Mouse (Mus musculus): ENCODE results near the gene Glrp1.

- TF ChIP-seq POLR2A (IDR thresholded peaks at IDR 0.05; ENCODE audit: insufficient read depth, low read depth, low read length) (no peak), CTCF (IDR thresholded peaks at IDR 0.05) (no peak)
Observed at GRCm38 (mm10) chr1:88539256-88539655, 29.4 kb upstream of the Glrp1 start.
